Mouse (Mus musculus) ovary, postnatal 14 days (tissue): Measurements from ENCODE around the gene Kcnk16.
"Not testable (repeated sequence)": the region's sequence is repeated elsewhere in the genome, so short reads cannot be mapped to it uniquely, and the experiment has no call there.

Source experiments
- DNase-seq: peaks from one replicate; pipeline ENCODE4 v3.0.0; 2022; ENCODE audit warnings: low spot score

Kcnk16 gene

DNA sequence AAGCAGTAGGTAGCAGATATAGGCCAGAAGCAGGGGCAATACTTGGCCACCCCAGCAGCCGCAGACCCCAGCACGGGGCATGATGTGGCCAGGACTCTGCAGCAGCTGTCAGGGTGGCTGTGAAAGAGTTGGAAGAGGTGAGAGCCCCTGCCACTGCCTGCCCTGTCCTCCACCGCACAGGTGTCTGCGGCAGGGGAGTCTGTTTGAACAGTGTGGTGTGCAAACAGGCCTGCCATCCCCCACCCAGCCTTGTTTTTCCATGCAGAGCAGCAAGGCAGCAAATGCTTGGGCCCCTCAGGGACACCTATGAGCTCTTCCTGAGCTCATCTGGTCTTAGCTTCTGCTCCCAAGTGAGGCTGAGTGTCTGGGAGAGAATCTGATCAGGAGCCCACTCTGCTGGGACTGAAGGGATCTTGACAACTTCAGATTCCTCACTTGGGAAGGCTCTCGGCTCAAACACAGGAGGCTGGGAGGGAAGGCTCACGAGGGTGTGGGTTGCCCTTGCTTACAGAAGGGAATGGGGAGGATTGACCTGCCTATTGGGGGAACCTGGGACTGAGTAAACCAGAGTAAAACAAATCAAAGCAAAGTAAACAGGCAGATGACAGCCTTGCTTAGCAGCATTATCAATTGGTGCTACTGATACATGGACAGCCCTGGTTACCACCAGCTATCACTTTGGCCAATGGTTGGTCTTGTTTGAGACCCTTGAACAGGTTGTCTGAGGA lies at the start of gene Kcnk16:
Kcnk16 (minus strand) TSS at position 118 of the 728 bp plus-strand sequence.
- no peak for DNase-seq

DNA sequence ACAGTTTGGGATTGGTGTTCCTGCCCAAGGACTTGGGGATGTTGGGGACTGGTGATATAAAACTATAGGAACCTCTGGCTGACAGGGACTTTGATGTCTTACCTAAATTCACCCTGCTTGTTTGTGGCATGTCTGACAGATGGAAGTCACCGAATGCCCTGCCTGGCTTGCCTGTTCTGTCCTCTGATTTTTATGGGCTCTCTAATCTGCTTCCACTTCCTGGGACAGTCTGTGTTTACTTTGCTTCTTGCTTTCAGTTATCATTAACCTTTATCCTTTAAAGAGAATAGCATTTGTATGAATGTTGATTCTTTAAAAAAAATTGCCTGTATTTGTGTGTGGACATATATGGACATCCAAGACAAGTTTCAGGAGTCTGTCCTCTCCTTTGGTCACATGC lies 46.1 kb upstream of the Kcnk16 start:
- no peak for DNase-seq

DNA sequence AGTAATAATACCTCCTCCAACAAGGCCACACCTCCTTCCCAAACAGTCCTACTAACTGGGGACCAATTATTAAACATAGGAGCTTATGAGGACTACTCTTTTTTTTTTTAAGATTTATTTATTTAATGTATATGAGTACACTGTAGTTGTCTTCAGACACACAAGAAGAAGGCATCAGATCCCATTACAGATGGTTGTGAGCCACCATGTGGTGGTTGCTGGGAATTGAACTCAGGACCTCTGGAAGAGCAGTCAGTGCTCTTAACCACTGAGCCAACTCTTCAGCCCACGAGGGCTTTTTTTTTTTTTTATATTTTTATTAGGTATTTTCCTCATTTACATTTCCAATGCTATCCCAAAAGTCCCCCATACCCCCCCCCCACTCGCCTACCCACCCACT lies 36.1 kb upstream of the Kcnk16 start:
- DNase-seq = not testable (repeated sequence)

DNA sequence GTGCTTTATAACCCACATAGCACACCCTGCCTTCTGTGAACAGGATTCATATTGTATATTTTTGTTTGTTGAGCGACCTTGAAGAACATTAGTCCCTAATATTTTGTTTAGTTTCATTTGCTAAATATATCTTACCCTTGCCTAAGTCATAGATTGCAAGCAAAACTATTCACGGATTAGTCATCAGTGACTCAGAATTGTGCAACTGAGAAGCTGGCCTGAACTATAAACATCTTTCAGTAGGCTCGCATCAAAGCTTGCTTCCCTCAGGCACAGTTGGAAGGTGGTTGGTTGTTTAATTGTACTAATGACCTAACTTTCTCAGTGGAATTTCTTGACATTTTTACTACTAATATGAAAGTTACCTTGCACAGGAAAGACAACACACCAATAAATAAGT lies 29.1 kb upstream of the Kcnk16 start:
- DNase-seq = no peak

DNA sequence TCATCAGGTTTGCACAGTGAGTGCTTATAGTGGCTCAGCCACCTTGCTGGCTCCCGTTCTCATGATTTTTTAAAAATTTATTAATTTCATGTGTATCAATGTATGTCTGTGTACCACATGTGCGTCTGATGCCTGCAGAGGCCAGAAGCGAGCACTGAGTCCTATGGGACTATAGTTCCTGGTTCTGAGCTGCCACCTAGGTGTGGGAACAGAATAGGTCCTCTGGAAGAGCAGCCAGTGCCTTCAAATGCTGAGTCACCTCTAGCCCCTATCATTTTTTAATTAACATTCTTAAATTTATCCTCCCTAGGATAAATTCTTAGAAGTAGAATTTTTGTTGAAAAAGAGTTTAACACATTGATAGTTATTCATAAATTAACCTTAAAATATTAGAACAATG lies 28.6 kb upstream of the Kcnk16 start:
- no peak for DNase-seq

DNA sequence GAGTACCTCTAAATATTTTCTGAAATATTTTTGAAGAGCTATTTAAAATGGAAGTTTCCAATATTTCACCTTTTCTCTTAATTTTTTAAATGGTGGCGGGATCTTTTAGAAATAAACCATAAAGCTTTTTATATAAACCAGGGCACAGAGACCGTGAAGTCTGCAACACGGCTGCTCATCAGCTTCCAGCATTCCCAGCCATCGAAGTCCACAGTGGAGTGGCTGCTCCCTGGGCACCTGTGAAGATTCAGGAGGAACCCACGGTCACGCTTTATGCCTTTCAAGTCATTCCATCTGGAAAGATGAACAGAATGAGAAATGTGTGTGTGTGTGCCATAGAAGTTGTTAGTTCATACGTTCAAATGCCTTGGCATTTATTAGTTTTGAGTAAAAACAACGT lies 25.9 kb upstream of the Kcnk16 start:
- no peak for DNase-seq

DNA sequence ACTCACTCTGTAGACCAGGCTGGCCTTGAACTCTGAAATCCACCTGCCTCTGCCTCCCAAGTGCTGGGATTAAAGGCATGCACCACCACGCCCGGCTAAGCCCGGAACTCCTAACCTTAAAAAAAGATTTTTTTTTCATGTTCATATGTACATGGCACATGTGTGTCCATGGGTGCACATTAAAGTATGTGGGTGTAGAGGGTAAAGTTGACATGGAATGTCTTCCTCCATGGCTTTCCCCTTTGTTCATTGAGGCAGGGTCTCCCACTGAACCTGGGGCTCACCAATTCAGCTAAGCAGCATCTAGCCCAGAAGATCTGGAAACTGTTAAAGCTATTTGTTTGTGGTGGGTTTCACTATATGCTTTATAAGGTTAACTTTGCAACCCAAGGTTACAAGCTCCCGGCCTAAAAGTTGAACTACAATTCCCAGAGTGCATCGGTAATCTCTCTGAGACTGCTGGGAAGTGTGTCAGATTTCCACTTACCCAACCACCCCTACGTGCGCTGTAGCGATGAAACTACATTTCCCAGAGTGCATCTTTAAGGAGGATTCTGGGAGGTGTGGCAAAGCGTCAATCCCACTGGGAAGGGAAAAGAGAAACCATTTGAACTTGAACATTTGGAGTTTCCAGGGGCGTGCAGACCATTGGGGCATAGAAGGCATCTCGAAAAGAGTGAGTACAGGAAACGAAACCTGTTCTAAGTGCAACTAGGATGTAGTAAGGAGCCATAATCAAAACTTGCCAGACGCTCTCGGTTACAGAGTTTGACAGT lies 25.3 kb upstream of the Kcnk16 start, which contains the start of gene Nudt13:
Nudt13 (plus strand) TSS at position 581 of the 776 bp plus-strand sequence.
- DNase-seq = peak; percentile 72

DNA sequence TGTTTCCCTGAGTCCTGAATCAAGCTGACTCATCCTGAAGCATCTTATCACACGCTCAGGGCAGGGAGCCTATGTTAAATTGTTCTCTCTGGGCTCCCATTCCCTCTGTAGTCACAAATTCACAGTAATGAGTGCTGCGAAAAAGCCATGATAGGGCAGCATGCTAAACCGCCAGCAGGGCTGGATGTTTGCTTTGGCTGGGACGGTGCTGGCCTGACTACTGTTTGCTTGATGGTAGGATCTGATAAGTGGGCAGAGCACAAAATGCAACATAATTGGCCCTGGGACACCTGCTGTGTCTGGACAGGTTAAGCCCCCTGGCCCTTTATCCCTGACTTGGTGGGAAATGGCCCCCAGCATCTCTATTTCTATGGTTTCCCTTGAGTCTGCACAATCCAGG lies 22.4 kb upstream of the Kcnk16 start:
- no peak for DNase-seq

DNA sequence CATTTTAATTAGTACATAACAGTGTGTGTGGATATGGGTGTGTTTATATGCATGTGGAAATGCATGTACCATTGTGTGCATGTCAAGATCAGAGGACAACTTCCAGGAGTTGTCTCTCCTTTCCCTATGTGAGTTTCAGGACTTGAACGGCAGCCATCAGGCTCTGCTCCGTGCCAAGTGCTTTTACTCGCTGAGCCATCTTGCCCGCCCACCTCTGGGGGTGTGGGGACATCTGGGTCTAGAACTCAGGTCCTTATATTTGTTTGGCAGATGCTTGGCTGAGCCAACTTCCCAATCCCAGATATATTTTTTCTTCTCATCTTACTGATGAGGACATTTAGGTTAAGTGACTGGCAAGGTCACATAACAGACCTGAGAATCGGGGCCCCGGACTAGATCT lies 578 bp downstream of the Kcnk16 start:
- DNase-seq = no peak

DNA sequence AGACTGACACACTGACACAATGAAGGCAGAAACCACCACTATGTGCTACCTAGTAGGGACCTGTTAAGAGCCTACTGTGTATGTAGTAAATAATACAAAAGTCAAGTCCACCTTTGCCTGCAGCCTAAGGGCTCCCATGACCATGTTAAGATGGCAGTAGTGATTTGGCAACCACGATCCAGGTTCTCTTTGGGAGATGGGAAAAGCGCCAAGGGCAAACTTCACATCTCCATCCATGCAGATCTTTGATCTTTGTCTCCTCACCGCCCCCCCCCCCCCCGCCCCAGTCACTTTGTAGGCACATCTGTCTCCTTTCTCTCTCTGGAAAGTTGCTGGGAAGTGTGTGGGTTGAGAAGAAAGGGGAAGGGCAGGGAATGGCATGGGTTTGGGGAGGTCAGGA lies 6.7 kb downstream of the Kcnk16 start:
- DNase-seq = no peak

DNA sequence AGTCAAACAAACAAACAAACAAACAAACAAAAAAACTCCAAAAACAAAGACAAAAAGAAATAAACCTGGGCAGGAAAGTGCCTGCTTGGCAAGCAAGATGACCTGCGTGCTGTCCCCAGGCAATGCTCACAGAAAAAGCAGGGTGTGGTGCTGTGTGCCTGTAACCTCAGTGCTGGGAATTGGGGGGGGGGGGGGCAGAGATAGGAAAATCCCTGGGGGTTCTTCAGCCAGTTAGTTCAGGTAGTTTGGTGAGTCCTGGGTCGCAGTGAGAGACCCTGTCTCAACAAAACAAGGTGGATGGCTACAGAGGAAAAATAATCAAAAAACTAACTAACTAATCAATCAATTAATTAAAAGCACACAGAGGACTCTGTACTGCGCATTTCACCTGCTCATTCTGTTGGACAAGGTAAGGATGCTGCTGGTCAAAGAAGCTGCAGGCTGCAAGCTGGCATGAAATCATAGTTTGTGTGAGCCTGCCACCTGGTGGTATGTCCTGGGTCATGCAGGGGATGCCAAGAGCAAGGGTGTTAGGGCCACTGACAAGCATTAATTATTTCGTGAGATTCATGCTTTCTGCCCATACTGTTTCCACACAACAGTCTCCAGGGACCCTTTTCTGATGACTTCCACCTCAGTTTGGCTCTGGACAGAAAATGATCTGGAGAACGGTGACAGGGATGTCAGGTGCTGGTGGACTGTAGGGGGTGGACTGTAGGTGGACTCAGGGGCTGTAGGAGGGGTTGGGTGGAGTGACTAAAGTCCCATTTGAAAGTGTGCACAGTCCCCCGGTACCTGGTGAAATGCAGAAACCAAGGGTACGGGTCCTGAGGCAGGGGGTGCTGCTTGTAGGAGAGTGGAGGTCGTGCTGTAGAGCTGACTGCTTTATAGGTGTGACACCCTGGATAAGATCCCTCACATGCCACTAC lies 10.6 kb downstream of the Kcnk16 start:
- DNase-seq = peak; percentile 86

DNA sequence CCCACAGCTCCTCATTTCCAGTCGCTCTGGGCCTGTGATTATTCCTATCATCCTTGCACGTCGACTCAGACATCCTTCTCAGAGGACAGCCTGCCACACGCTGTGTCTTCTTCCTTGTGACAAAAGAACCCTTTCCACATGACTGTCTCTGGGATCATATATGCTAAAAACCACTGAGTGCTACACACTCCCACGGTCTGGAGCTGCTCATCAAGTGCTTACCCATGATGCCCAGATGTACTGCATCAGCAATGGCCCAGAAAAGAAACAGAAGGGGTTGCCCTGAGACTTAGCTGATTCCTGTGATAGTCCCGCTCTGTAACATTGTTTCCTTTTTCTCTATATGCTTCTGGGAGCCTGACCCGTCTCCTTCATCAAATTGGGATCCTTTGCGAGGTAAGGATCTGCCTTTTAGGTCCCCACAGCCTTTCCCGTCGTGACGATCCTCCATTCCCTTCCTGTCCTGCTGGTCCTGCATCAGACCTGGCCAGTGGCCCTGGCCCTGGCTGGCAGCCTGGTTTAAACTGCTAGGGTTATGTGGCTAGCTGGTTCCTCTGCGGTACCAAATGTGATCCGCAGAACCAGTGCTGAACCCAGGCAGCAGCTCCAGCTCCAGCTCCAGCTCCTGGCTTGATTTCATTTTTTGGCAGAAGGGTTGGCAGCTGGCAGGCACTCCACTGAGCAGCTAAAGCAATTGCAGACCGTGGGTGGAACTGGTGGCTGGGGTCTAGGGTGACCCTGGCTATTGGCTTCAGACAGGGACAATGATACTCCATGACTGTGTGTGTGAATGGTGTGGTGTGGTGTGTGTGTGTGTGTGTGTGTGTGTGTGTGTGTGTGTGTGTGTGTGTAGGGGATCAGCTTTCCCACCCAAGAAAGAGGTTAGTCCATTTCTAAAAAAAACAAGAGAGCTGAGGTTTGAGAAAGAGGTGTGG lies 18.5 kb downstream of the Kcnk16 start:
- DNase-seq = no peak

DNA sequence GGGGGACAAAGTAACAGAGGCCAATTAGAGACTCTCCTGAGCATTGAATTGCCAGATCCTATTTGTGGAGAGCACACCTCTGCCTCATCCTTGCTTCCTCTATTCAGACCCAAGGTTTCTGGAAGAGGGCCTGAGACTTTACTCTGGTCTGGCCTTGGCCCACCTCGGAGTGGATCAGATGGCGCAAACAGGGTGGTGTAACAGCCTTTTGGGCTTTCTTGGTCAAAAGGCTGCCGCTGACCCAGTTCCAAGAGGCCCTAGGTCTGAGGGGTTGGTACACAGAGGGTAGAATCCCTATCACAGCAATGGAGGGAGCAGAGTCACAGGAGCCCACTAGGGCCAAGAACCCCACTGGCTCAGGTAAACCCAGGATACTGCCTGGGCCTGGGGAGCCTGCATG lies 21.0 kb downstream of the Kcnk16 start:
- no peak for DNase-seq

DNA sequence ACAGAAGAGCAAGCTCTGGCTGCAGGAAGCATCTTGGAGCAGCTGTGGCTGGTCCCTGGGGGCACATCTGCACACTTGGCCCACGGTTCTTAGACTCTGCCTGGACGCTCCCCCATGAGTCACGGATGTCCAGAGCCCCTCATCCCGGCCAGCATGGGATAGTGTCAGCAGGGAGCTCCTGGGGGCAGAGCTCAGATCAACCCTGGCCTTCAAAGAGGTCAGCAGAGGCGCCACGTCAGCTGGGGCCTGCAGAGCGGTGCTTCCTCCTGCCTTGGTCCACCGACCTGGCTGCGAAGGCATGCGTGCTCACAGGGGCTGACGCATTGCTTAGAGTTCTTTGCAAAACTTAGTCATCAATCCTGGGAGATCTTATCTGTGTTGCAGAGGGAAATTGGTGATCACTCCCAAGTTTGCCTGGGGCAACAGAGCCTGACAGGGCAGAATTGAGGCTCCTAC lies 22.2 kb downstream of the Kcnk16 start:
- DNase-seq = no peak

DNA sequence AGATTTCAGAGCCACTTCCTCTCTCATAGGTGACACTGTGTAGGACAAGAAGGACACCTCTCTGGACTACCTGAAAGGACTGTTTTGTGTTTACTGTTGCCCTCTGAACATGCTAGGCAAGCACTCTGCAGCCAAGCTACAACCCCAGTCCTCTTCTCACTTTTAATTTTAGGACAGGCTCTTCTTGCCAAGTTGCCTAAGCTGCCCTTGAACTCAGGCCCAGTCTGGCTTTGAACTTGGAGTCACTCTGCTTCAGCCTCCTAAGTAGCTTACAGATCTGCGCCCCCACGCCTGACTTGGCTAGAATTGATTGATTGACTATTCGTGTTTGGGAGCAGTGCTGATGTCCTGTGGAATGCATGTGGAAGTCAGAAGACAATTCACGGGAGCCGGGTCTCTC lies 23.1 kb downstream of the Kcnk16 start:
- DNase-seq = no peak

DNA sequence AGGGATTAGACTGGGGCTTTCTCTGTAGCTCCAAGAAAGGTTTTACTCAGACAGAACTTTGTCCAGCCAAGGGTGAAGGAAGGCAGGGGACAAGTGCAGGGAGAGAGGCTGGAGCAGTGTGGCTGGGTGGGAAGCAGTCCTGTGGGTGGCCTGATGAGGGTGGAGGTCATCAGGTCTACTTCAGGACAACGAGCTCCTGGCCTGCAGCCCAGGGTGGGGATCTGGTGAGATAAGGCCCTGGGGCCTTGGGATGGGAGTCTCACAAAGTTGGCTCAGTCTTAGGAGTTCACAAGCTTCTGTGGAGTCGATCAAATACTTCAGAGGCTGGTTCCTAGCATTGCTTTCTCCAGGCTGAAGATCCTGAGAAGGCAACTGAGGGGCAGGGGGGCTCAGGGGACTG lies 23.7 kb downstream of the Kcnk16 start:
- DNase-seq = no peak

DNA sequence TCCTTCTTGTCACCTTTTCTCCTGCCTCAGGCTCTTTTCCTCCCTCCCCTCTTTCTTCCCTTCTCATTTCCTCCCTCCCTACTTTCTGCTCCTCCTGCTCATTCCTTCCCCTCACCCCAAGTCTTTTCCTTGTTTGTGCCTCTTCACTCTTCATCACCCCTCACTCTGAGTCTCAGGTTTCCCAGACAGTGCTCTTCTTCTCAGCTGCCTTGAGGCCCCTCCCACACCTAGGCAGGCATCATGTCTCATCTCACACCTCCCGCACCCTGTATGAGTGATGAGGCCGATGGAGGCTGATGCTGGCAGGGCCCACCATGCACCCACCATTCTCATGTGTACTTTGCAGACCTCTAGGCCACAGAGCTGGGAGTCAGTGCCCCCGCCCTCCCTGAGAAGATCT lies 25.8 kb downstream of the Kcnk16 start:
- no peak for DNase-seq

DNA sequence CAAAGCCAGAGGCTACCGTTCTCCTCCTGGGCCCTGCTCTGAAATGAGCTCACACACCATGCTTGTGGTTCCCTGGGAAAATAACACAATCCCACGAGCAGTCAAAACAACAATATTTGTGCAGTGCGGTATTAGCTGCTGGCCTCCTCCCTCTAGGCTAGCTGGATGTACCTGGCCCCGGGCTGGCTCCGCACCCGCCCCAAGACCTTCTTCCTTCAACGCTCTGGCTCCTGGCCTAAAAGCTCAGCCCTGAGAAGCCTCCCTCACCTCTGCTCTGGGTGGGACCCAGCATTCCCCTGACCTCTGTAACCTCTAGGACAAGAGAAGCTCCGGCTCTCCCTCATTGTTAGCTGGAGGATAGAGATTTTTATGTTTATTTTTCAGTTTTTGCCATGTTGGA lies 26.5 kb downstream of the Kcnk16 start:
- DNase-seq = no peak

DNA sequence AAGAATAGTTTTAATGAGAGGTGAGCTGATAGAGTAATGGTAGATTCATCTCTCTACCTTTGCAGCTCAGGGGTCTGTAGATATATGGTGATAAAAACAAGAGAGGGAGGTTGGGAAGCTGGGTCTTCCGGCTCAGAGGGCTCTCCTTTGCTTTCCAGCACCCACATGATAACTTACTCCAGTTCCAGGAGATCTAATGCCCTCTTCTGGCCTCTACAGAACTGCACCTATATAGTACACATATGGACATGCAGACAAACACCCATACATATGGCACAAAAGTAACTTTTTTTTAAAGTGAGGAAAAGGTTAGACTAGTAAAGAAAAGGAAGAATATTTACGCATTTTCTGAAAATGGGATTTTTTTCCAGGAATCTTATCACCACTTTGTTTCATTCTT lies 34.6 kb downstream of the Kcnk16 start:
- no peak for DNase-seq

DNA sequence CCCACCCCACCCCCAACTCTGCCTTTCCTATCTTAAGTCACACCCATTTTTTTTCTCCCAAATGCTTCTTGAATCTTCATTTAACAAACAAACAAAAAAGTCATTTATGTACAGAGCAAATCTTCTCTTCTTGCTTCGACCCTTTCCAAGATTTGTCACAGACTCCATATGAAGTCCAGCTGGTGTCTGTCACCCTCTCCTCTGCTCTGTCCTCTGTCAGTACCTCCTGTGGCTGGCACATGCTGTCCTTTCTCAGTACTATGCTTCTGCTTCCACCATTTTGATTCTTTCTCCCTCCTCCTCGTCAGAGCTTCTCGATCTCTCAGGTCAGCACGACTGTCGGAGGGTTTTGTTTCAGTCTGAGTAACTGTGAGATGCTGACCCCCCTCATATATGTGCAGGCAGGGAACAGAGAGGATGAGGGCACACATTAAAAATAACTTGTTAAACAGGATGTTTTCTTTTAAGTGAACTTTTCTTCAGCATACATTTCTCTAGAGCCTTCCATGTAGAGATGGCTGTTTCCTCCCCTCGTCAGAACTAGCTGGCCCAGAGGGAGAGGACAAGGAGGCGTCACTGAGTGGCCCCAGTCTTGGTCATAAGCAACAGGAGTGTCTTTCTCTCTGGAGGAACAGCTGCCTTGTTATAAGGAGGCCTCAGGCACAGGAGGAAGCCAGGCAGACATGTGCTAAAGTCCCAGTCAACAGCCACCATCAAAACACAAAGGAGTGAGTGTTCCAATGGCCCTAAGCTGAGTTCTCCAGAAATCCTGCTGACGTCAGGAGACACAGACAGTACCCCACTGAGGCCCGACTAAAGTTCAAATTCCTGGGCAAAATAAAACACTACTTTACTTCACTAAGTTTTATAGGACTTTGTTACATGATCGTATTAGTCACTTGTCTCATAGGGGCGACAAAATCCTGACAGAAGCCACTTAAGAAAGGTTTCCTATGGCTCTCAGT lies 35.7 kb downstream of the Kcnk16 start:
- no peak for DNase-seq
